14 mouse cellular contexts compared by ENCODE assay signal in genomic region chr1:150145049-150145448, GRCm38 (mm10). TPM values are rescaled to one million over a fixed set of nuclear protein-coding genes. Genes with fewer than 3 reads are reported as not detected.
DNase-seq lines count a peak whose midpoint lies in the region; ATAC-seq lines count a peak whose summit lies in the region.
"Had no signal": no experiment of that assay in that cellular context is flagged by ENCODE, and none has a peak within 500 bp of the region (broad histone marks: within the 10 kb centered on the region; RNA-seq: fewer than 3 reads in every experiment).

No protein-coding gene starts in this region.

- no peaks in the 10 kb centered on the region for H3K27me3 ChIP-seq in kidney, embryonic 15.5 days
- H3K27me3 ChIP-seq: embryonic facial prominence, embryonic 13.5 days; hindbrain, embryonic 12.5 days had no signal

- no peak overlapping the region for H3K27ac ChIP-seq in kidney, embryonic 15.5 days
- H3K27ac ChIP-seq: embryonic facial prominence, embryonic 13.5 days; heart, adult 2 months; hindbrain, embryonic 12.5 days; layer of hippocampus, adult 2 months had no signal

- no peak overlapping the region for H3K4me3 ChIP-seq in kidney, embryonic 15.5 days (replicated peaks)
- H3K4me3 ChIP-seq: embryonic facial prominence, embryonic 13.5 days; heart, adult 2 months; hindbrain, embryonic 12.5 days; layer of hippocampus, adult 2 months had no signal

- no peak overlapping the region for H3K9ac ChIP-seq in kidney, embryonic 15.5 days
- H3K9ac ChIP-seq: embryonic facial prominence, embryonic 13.5 days; hindbrain, embryonic 12.5 days had no signal

- H3K4me1 ChIP-seq in kidney, embryonic 15.5 days: no peaks in the 10 kb centered on the region
- H3K4me1 ChIP-seq: embryonic facial prominence, embryonic 13.5 days; hindbrain, embryonic 12.5 days had no signal

- peak; percentile 58 to 89 for DNase-seq in adrenal gland, adult (ENCODE audit: inconsistent age in 2 of 2, low spot score in 1 of 2)
- DNase-seq in adrenal gland, postnatal 4 days (ENCODE audit: low spot score in 2 of 2): no peak
- peak; percentile 1 for DNase-seq in right cerebral cortex, adult 18-20 months
- no peak for DNase-seq in right cerebral cortex, postnatal 10 days (ENCODE audit: low spot score in 2 of 2)
- peak; percentile 29 for DNase-seq in brain, adult 2 months (ENCODE audit: low read depth, low spot score)
- DNase-seq in spleen, postnatal 14 days (ENCODE audit: low spot score in 2 of 2): no peak
- DNase-seq: cerebellum, adult 11-12 months; heart, adult 2 months had no signal

- 87% methylated on average over 8 of the region's 8 CpGs for WGBS in kidney, embryonic 15.5 days

- H3K36me3 ChIP-seq in kidney, embryonic 15.5 days: no peaks in the 10 kb centered on the region
- H3K36me3 ChIP-seq: embryonic facial prominence, embryonic 13.5 days; hindbrain, embryonic 12.5 days had no signal

- no peak overlapping the region for H3K4me2 ChIP-seq in kidney, embryonic 15.5 days
- H3K4me2 ChIP-seq: embryonic facial prominence, embryonic 13.5 days; hindbrain, embryonic 12.5 days had no signal

- no peaks in the 10 kb centered on the region for H3K9me3 ChIP-seq in kidney, embryonic 15.5 days (replicated peaks)
- H3K9me3 ChIP-seq: embryonic facial prominence, embryonic 13.5 days; hindbrain, embryonic 12.5 days had no signal

- no peak for ATAC-seq in erythroblast, adult 5-6 weeks (replicated peaks; ENCODE audit: low FRiP score, poor library complexity, severe bottlenecking)
- no peak for ATAC-seq in kidney, embryonic 15.5 days (replicated peaks; ENCODE audit: low FRiP score)

RNA-seq across cellular contexts. Expression of gene Ptgs2, which starts 45.2 kb away (rescaled TPM):
- total RNA-seq in adrenal gland, postnatal 4 days (2021): under 1 TPM; 0.31 to 0.45 TPM
- total RNA-seq in erythroblast, adult 5-6 weeks (2015; ENCODE audit: low replicate concordance): 0.42 TPM in 1 of 2 replicates, not detected in the other
- total RNA-seq in erythroblast, adult 5-6 weeks (2017; ENCODE audit: low replicate concordance): 0.09 and 0.28 TPM in 2 replicates
- 1.2 and 1.6 TPM in 2 replicates for polyA plus RNA-seq in kidney, embryonic 15.5 days (2015; fragmentation: Nextera tagmentation; extraction: Ambion mirVana)
- polyA plus RNA-seq: liver, embryonic 16.5 days had no signal

Comparison
In these comparisons a context has a peak if more than half of its experiments do, and no peak if none do; other contexts are left out.
1. DNase-seq: peak in adrenal gland, adult (2 of 2), right cerebral cortex, adult 18-20 months (single experiment) and brain, adult 2 months (single experiment); none in adrenal gland, postnatal 4 days (0 of 2), right cerebral cortex, postnatal 10 days (0 of 2) and spleen, postnatal 14 days (0 of 2).